Mouse (Mus musculus) right cerebral cortex, postnatal 10 days (tissue): ENCODE data around the gene Pik3r6.

Source experiments
- DNase-seq, 2 experiments: peaks; one replicate each; pipeline ENCODE4 v3.0.0; 2021; ENCODE audit warnings: low spot score in 2 of 2

Pik3r6 gene

DNA sequence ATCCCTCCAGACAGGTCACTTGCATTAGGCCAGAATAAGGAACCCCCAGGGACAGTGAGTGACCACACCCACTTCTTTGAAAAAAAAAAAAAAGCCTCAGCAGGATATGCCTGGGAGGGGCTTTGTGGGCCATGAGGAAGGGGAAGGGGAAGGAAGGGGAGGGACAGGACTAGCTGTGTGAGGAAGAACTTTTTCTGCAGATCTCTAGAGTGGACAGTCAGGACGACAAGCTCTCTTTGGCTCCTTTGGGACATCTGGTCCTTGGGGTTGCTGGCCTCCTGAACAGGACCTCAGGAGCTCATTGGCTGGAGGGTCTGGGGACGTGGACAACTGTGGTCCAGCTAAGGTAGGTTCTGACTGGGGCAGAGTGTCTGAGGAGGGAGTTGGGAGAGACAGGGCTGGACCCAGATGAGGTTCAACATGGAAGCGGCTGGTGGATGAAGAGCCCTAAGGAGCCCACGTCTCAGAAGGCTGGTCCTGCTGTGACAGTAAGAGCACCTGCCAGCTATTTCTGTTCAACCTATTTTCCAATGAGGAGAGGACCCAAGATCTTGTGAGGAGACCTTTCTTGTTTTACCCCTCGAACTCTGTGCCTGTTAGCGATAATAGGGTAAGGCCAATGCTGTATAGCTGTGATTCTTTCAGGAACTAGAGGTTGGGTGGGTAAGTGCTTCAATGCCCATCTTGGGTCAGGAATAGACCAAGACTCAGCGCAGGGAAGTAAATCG, at the start of gene Pik3r6:
Gene Pik3r6 (plus strand): TSS at position 118 of the 728 bp plus-strand sequence.
- no peak for DNase-seq

GRCm38 (mm10) chr11:68453301-68453700, 49.5 kb upstream of the Pik3r6 start:
- DNase-seq, result no peak

DNA sequence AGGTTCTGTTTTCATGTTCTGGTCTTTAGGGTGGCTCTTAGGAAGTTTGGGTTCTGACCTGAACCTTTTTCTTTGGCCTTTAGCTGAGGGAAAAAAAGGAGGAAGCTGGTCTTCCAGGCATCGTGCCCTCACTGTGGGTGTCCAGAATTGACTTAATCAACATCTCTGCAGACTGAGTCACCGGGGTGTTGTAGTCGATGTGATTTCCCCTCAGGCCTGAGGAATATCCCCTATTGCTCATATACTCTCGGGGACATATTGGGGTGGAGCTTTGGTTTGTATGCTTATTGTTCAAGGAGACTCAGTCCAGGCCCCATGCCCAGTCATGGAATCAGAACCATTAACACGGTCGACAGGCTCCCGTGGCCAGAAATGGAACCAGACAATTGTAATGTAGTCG, 44.7 kb upstream of the Pik3r6 start:
- no peak for DNase-seq

GRCm38 (mm10) chr11:68459021-68459420, 43.8 kb upstream of the Pik3r6 start:
- no peak for DNase-seq

DNA sequence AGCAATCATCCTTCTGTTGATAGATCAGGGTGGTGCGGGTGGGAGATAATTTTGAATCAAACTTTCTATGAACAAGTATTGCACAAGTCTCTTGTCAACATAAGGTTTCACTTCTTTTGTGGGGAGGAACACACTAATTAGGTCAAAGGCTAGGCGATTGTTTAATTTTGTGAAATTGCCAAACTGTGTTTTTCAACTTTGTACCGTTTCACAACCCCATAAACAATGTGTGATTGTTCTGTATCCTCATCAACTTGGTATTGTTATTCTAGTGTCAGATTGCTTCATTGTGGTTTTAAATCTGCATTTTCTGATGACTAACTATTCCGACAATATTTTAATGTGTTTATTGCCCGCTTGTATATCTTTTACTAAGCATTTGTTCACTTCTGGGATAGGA, 43.3 kb upstream of the Pik3r6 start:
- DNase-seq, result no peak

- no peak for DNase-seq
Measured at GRCm38 (mm10) chr11:68462716-68463115, 40.1 kb upstream of the Pik3r6 start.

- no peak for DNase-seq
Measured at GRCm38 (mm10) chr11:68464260-68464659, 38.6 kb upstream of the Pik3r6 start.

DNA sequence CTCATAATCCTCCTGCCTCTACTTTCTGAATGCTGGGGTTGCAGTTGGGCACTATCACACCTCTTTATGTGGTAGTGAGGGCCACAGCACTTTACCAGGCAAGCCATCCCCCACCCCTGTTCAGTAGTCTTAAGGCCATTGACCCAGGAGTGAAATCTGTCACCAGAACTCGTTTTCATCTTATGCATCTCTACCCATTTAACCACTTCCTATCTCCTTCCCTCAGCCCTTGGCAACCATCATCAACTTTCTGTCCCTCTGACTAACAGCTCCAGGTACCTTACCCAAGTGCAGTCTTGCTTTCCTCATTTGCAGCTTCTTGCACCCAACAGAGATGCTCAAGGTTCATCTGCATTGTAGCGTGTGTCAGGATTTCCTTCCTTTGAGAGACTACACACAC, 37.7 kb upstream of the Pik3r6 start:
- no peak for DNase-seq

DNA sequence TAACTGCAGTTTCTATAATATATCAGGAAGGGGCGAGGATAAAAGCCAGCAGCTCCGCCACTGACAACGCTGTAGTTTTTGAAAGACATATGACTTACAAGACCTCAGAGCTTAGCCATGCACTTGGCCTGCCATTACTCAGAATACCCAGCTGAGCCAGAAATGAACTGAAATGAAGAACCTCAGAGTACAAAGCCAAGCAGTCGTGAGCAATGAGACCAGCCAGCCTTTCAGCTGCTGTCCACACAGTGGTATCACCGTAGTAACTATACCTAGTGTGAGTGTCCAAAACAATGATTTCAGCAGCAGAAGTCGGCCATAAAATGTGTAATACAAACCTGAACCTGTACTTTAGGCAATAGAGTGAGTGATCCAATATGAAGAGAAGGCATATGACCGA, 35.4 kb upstream of the Pik3r6 start:
- no peak for DNase-seq

DNA sequence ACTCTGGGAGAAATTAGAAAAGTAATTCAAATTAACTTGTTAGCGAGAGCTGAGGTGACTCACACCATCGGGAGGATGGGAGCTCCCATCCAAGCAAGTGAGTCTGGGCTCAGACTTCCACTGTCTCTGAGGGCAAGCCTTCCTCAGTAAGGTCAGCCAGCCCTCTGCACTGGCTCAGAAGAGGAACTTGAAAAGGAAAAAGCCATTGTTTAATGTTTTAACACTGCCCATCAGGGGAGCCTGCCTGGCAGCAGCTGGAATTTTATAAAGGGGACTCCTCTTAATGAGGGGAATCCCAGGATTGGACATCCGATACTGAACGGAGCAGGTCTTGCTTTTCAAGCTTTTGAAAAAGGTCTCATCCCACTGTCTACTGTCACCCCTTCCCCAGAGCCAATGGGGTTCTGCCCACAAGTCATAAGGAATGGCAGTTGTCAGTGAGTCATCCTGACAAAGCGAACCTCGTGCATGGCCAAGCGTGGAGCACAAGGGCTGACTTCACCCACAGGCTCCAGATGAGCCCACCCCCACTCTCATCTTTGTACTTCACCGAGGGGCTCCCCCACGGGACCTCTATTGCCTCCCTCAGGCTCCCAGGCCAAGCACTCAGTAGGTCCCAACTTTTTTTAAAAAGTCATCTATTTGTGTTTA, 34.7 kb upstream of the Pik3r6 start:
- no peak for DNase-seq

DNA sequence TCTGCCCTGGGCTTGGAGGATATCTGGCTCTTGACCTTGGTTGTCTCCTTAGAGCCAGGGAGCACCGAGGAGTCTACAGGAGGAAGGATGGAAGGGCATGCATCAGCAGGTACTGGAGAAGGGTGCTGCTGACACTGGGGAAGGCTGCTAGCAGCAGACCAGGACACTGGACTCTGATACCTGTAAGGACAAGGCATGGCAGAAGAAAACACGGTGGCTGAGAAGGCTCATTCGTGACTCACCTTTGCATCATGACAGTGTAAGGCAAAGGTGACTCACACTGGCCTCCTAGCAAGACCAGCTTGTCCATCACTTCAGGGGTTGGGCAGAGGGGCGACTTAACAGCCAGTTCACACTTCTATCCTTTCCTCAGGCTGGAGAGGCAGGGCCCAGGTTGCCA, 33.9 kb upstream of the Pik3r6 start:
- no peak for DNase-seq

DNA sequence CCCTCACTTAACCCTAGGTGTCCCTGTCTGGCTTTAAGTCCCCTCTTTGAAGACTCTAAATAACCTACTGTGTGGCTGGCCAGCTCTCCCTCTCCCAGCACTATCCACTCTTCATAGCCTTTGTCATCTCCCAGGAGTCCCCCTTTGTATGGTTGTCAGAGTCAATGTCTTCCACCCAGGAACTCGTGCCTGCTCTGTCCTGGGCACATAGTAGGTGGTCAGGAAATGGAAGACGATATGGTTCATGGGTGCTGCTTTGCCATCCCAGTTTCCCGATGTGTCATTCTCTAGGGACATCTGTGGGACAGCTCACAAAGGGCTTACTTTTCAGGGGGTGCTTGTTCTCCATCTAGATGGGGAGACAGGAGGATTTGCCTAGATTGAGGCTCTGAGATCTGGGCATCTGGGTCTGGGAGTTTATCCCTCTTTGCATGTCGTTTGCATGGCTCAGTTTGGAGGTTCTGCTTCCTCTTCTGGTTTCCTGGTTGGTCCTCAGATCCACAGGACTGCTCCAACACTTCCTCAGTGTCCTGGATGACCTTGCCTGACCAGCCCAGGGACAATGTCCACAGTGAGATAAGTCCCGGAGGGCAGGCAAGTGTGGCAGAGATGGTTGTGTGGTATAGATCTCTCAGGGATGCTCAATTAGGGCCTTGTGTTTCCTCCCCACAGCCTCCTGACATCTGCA, 30.5 kb upstream of the Pik3r6 start:
- DNase-seq, result no peak

- peak; percentile 35 to 54 for DNase-seq
Measured at GRCm38 (mm10) chr11:68474600-68474999, 28.2 kb upstream of the Pik3r6 start.

DNA sequence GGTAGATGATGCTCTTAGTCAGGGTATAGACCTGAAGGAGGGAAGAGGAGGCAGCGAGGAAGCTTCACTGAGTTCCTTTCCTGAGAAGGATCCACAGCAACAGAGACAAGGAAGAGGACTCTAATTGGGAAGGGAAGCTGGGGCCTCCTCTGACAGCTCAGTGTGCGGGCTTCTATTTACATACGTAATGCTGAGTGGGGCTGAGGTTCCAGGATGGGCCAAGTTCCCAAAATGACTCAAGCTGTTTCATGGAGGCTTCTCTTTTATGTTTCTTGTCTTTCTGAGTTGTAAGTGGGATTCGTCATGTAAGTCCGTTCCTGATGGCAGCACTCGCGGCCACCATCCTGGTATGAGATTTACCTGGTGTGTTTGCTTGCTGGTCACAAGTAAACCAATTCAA, 27.1 kb upstream of the Pik3r6 start:
- DNase-seq, result no peak

- DNase-seq, result no peak
Measured at GRCm38 (mm10) chr11:68477661-68478060, 25.2 kb upstream of the Pik3r6 start.

- DNase-seq, result peak; percentile 56 to 77
Measured at GRCm38 (mm10) chr11:68478574-68478981, 24.2 kb upstream of the Pik3r6 start.

DNA sequence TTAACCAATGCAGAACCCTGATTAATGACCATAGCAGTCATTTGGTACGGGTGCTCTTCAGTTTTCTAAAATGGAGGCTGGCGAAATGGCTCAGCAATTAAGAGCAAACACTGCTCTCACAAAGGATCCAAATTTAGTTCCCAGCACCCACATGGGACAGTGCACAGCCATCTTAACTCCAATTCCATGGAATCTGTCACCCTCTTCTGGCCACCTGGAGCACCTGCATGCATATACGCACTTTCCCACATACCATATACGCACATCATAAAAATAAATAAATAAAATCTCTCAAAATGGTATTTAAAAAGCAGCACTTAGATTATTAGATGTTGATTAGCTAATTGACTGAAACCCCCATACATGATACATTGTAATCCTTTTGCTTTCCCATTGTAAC, 22.2 kb upstream of the Pik3r6 start:
- DNase-seq, result no peak

GRCm38 (mm10) chr11:68482001-68482400, 20.8 kb upstream of the Pik3r6 start:
- DNase-seq, result no peak

GRCm38 (mm10) chr11:68483213-68483612, 19.6 kb upstream of the Pik3r6 start:
- DNase-seq, result no peak

DNA sequence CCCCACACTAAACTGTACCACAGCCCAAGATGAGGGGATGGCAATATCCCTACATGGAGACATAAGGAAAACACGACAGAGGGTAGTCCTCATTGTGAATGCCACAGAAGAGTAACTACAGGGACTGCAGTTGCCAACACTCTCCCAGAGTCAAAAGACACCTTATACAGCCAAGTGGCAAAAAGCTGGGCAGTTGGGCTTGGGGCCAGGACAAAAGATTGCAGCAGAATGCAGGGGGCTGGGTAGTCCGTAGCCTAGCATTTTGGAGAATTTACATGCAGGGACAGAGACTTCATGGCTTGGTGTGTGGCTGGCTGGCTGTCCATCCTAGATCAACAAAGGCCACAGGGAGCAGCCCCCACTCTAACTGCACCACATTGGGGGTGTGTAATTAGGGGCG, 18.4 kb upstream of the Pik3r6 start:
- DNase-seq, result no peak

GRCm38 (mm10) chr11:68485206-68485942, 17.4 kb upstream of the Pik3r6 start:
- DNase-seq, result peak; percentile 59 to 60

DNA sequence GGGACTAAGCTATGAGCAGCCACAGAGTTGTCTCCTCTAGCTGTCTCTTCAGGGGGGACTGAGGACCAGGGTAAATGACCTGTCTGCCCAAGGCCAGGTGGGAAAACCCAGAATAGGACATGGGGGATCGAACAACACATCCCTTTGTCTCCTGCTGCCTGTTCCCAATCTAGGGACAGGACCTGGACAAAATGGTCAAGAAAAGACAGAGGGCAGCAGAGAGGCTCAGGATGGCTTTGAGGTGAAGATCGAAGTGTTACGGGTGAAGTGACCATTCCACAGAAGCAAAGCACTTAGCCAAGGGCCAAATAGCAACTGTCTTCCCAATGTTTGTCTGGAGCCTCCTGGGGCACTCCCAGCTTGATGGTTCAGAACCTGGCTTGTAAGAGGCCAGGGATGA, 16.7 kb upstream of the Pik3r6 start:
- DNase-seq, result no peak
